35 mouse cellular contexts compared by ENCODE assay signal in the genomic region with DNA sequence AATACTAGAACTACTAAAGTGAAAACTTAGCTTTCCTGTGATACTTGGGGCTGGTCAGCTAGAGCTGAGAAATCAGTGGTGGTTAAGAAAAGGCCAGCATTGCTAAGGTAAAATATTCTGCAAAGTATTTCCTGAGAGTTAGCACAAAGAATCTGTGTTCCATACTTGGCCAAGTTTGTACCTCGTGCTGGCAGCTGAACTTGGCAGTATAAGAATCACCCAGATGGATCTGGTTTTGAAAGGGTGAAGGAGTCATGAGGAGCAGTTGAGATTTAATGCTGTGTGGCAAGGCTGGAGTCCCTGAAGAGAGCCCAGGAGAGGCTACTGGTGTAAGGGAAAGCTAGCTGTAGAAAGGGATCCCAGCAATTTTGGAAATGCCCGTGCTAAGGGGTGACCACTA.
DNase-seq lines count a peak whose midpoint lies in the region; ATAC-seq lines count a peak whose summit lies in the region.
"Had no signal": no experiment of that assay in that cellular context is flagged by ENCODE, and none has a peak within 500 bp of the region (broad histone marks: within the 10 kb centered on the region; RNA-seq: fewer than 3 reads in every experiment).

No protein-coding gene starts in this region.

- no peaks in the 10 kb centered on the region for H3K9me3 ChIP-seq in kidney, embryonic 14.5 days (ENCODE audit: control insufficient read depth, low read length)
- H3K9me3 ChIP-seq: embryonic facial prominence, embryonic 13.5 days; forebrain, embryonic 12.5 days; hindbrain, embryonic 10.5 days; hindbrain, embryonic 15.5 days; limb, embryonic 10.5 days; limb, embryonic 15.5 days; midbrain, embryonic 13.5 days; neural tube, embryonic 13.5 days had no signal

- H3K9ac ChIP-seq in kidney, embryonic 14.5 days (ENCODE audit: low read depth, low read length), result no peak overlapping the region
- H3K9ac ChIP-seq: embryonic facial prominence, embryonic 13.5 days; forebrain, embryonic 12.5 days; hindbrain, embryonic 15.5 days; limb, embryonic 15.5 days; liver, embryonic 13.5 days; midbrain, embryonic 13.5 days; neural tube, embryonic 13.5 days had no signal

- H3K4me1 ChIP-seq in kidney, embryonic 14.5 days (ENCODE audit: control insufficient read depth, insufficient read depth, low read length), result no peaks in the 10 kb centered on the region
- H3K4me1 ChIP-seq: embryonic facial prominence, embryonic 13.5 days; forebrain, embryonic 12.5 days; hindbrain, embryonic 10.5 days; hindbrain, embryonic 15.5 days; limb, embryonic 10.5 days; liver, embryonic 13.5 days; megakaryocyte, embryonic 14.5 days; midbrain, embryonic 13.5 days; neural tube, embryonic 13.5 days had no signal

- no peak overlapping the region for H3K27ac ChIP-seq in kidney, embryonic 14.5 days (ENCODE audit: low read depth, low read length)
- H3K27ac ChIP-seq: embryonic facial prominence, embryonic 13.5 days; forebrain, embryonic 12.5 days; hindbrain, embryonic 10.5 days; hindbrain, embryonic 15.5 days; kidney, postnatal 0 days; limb, embryonic 10.5 days; limb, embryonic 15.5 days; liver, embryonic 13.5 days; midbrain, embryonic 13.5 days; neural tube, embryonic 13.5 days; stomach, postnatal 0 days had no signal

- H3K36me3 ChIP-seq in kidney, embryonic 14.5 days (ENCODE audit: control insufficient read depth, insufficient read depth, low read length), result no peaks in the 10 kb centered on the region
- H3K36me3 ChIP-seq: embryonic facial prominence, embryonic 13.5 days; forebrain, embryonic 12.5 days; hindbrain, embryonic 10.5 days; hindbrain, embryonic 15.5 days; limb, embryonic 10.5 days; limb, embryonic 15.5 days; liver, embryonic 13.5 days; midbrain, embryonic 13.5 days; neural tube, embryonic 13.5 days had no signal

- DNase-seq in adrenal gland, postnatal 10 days, result peak; percentile 2
- DNase-seq in adrenal gland, adult 2 months, result no peak
- peak; percentile 19 to 26 for DNase-seq in cerebellum, postnatal 25 days
- DNase-seq in cerebellum, adult 9-11 months, result no peak
- DNase-seq in kidney, adult 9 months, result peak; percentile 17
- DNase-seq in kidney, postnatal 25 days, result peak; percentile 3 to 40
- no peak for DNase-seq in thymus, postnatal 36 days
- DNase-seq: adrenal gland, postnatal 25 days; cerebellum, adult 8-10 months; embryo, embryonic 11 days; gastrocnemius, postnatal 10 days; heart, postnatal 14 days; liver, embryonic 13.5 days; lung, adult 18-20 months; lung, postnatal 4 days; right cerebral cortex, postnatal 4 days; thymus, adult 18-20 months; thymus, postnatal 4 days had no signal

- no peak overlapping the region for H3K4me2 ChIP-seq in kidney, embryonic 14.5 days (replicated peaks; ENCODE audit: low read depth, low read length)
- H3K4me2 ChIP-seq: embryonic facial prominence, embryonic 13.5 days; forebrain, embryonic 12.5 days; hindbrain, embryonic 15.5 days; limb, embryonic 15.5 days; liver, embryonic 13.5 days; midbrain, embryonic 13.5 days; neural tube, embryonic 13.5 days had no signal

- ATAC-seq in kidney, embryonic 14.5 days (ENCODE audit: low FRiP score, low TSS enrichment), result no peak
- ATAC-seq: inflammation-experienced regulatory T-cells, adult 6 months; lung, postnatal 0 days; midbrain, embryonic 13.5 days; Patski had no signal

- H3K4me3 ChIP-seq in kidney, embryonic 14.5 days (ENCODE audit: low read length), result no peak overlapping the region
- H3K4me3 ChIP-seq: embryonic facial prominence, embryonic 13.5 days; erythroblast, embryonic 14.5 days; forebrain, embryonic 12.5 days; hindbrain, embryonic 10.5 days; hindbrain, embryonic 15.5 days; limb, embryonic 10.5 days; limb, embryonic 15.5 days; liver, embryonic 13.5 days; megakaryocyte, embryonic 14.5 days; midbrain, embryonic 13.5 days; neural tube, embryonic 13.5 days had no signal

- H3K27me3 ChIP-seq in kidney, embryonic 14.5 days (ENCODE audit: control insufficient read depth, insufficient read depth, low read length), result no peaks in the 10 kb centered on the region
- H3K27me3 ChIP-seq: CH12.LX; embryonic facial prominence, embryonic 13.5 days; forebrain, embryonic 12.5 days; hindbrain, embryonic 15.5 days; limb, embryonic 15.5 days; liver, embryonic 13.5 days; megakaryocyte, embryonic 14.5 days; midbrain, embryonic 13.5 days; neural tube, embryonic 13.5 days; Patski had no signal

- 68% methylated on average over 2 of the region's 2 CpGs for WGBS in kidney, embryonic 14.5 days

Comparison
In these comparisons a context has a peak if more than half of its experiments do, and no peak if none do; other contexts are left out.
1. DNase-seq: peak in adrenal gland, postnatal 10 days (single experiment), cerebellum, postnatal 25 days (2 of 2), kidney, adult 9 months (single experiment) and kidney, postnatal 25 days (2 of 2); none in adrenal gland, adult 2 months (single experiment), cerebellum, adult 9-11 months (single experiment) and thymus, postnatal 36 days (0 of 2).